Mouse (Mus musculus) limb, embryonic 10.5 days (tissue): ENCODE measurements around the gene Tmem203. TPM values are rescaled to one million over a fixed set of nuclear protein-coding genes. Genes with fewer than 3 reads are reported as not detected.
A peak's percentile ranks its signal among the peaks of the same experiment; 100 is the strongest.

ENCODE experiments used
- DNase-seq: peaks from one replicate; pipeline ENCODE4 v3.0.0-alpha.2; 2017; ENCODE audit warnings: low spot score
- H3K27ac ChIP-seq: fragments of 300-500 bp; sonication (generic); 2 replicates; pipeline ENCODE4 v1.5.1; 2016; ENCODE audit warnings: mild to moderate bottlenecking
- H3K27me3 ChIP-seq: fragments of 300-500 bp; sonication (generic); 2 replicates; pipeline ENCODE4 v1.6.1; 2016; ENCODE audit warnings: low read depth, mild to moderate bottlenecking; ENCODE audit not compliant: poor library complexity, severe bottlenecking
- H3K36me3 ChIP-seq: fragments of 300-500 bp; sonication (generic); 2 replicates; pipeline ENCODE4 v1.6.1; 2016; ENCODE audit warnings: mild to moderate bottlenecking, moderate library complexity
- H3K4me1 ChIP-seq: fragments of 300-500 bp; sonication (generic); 2 replicates; pipeline ENCODE4 v1.6.1; 2016
- H3K4me3 ChIP-seq: fragments of 300-500 bp; sonication (generic); 2 replicates; pipeline ENCODE4 v1.5.1; 2016; ENCODE audit warnings: mild to moderate bottlenecking, moderate library complexity
- H3K9me3 ChIP-seq: fragments of 300-500 bp; sonication (generic); replicated peaks from 2 replicates; pipeline ENCODE4 v1.6.1; 2016; ENCODE audit warnings: mild to moderate bottlenecking
- WGBS: fragments of 180-500 bp; shearing (Covaris S2); methylation state at CpG from one replicate; pipeline ENCODE4 v1.1.7; 2016; 5-methylcytosine and 5-hydroxymethylcytosine counted together
- polyA plus RNA-seq: library from polyadenylated mRNA; unstranded; fragments of >200 nt; fragmentation: Nextera tagmentation; extraction: Ambion mirVana; gene quantifications from 2 replicates; pipeline ENCODE4 v1.2.1, GENCODE M21; 2016

Tmem203 gene
- polyA plus RNA-seq = 14.5 and 18.4 TPM in 2 replicates

- H3K9me3 ChIP-seq = no peaks in the 10 kb centered on the region
- peak; percentile 99 for DNase-seq
- H3K4me1 ChIP-seq = peaks cover 18% of the 10 kb centered on the region
- peak within 1 kb of the TSS; percentile 92 for H3K27ac ChIP-seq
- peaks cover 26% of the 10 kb centered on the region for H3K36me3 ChIP-seq
- H3K4me3 ChIP-seq = peak within 1 kb of the TSS; percentile 79
- under 1% methylated on average over 39 of the region's 39 CpGs for WGBS
- H3K27me3 ChIP-seq = no peaks in the 10 kb centered on the region
These were observed at the start of gene Tmem203 for GRCm38 (mm10) chr2:25255284-25255779. Tmem203 (plus strand) TSS chr2:25255439.

- 89% methylated on average over 1 of the region's 1 CpGs for WGBS
- Histone ChIP-seq H3K36me3 (peaks cover 70% of the 10 kb centered on the region), H3K27ac (no peak overlapping the region), H3K27me3 (no peaks in the 10 kb centered on the region), H3K4me3 (no peak overlapping the region), H3K4me1 (peaks cover 18% of the 10 kb centered on the region), H3K9me3 (no peaks in the 10 kb centered on the region)
- DNase-seq = no peak
These were observed 47.6 kb upstream of the Tmem203 start for GRCm38 (mm10) chr2:25207593-25207992.

DNA sequence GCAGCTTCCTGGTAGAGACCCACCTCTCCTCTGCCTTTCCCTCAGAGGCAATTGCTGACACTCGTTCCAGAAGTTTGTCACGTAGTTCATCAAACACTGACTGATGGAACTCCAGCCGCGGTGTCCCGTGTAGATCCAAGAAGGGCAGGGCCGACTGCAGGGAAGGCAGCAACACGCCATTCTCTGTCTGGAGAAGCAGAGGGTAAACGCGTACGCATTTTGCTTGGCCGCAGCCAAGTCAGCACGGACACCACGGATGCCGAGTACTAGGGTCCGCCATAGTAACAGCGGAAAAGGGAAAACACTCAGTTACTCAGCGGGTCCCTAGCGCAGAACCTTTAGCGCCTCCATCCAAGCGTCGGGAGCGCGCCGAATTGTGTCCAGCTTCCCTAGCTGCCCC lies 44.6 kb upstream of the Tmem203 start:
- Histone ChIP-seq H3K27ac (peak overlapping the region; percentile 96), H3K4me1 (peaks cover 18% of the 10 kb centered on the region), H3K9me3 (no peaks in the 10 kb centered on the region), H3K36me3 (peaks cover 39% of the 10 kb centered on the region), H3K4me3 (peak overlapping the region; percentile 84), H3K27me3 (peaks cover 21% of the 10 kb centered on the region)
- no peak for DNase-seq
- under 1% methylated on average over 24 of the region's 24 CpGs for WGBS

DNA sequence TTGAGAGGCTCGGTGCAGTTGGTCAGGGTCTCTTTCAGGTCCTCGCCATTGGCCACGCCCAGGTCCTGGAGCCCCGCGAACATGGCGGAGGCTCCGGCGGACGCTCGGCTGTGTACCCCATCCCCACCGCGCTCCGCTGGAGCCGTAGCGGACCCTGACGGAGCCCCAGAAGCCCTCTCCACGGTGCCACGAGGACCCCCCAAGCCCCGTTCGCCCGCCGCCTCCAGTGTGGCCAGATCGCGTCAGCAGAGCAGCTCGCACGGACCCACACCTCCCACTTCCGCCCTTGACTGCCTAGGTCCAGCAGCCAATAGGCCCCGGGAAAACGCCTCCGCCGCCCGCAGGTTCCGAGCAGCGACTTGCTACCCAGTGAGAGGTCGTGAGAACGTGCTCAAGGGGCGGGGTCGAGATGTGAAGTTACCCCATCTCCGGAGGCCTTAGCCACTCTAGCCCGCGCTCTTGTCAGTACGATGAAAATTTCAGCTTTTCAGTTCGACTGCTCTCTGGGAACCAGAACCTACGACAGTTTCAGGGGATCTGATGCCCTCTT lies 44.0 kb upstream of the Tmem203 start, which contains the start of gene Nelfb:
TSS of gene Nelfb (minus strand) at position 369 of the 550 bp plus-strand sequence.
- peaks cover 18% of the 10 kb centered on the region for H3K4me1 ChIP-seq
- peaks cover 34% of the 10 kb centered on the region for H3K36me3 ChIP-seq
- peak; percentile 94 for DNase-seq
- WGBS = under 1% methylated on average over 44 of the region's 44 CpGs
- H3K27ac ChIP-seq = peak within 1 kb of the TSS; percentile 96
- no peaks in the 10 kb centered on the region for H3K9me3 ChIP-seq
- H3K27me3 ChIP-seq = peaks cover 22% of the 10 kb centered on the region
- H3K4me3 ChIP-seq = peak within 1 kb of the TSS; percentile 84

- WGBS = 63% methylated on average over 23 of the region's 23 CpGs
These were observed 41.9 kb upstream of the Tmem203 start for GRCm38 (mm10) chr2:25213266-25213865.

DNA sequence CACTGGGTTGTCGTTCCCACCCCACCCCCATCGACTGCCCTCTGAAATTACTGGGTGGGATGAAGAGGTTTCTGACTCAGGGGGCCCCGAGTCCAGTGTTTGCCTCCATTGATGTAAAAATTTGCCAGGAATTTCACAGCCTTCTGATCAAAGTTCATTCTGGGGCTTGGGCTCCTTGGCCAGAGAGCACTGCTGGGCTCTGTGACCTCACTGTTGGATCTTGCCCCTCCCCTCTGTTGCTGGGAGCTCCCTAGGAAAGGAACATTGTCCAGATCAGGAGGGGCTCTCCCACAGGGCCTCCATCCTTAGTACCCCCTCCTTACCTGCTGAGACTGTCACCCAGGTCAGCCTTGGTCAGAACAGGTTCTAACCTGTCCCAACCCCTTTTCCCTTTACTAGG lies 40.8 kb upstream of the Tmem203 start, which contains the start of gene Stpg3:
TSS of gene Stpg3 (minus strand) at position 194 of the 400 bp plus-strand sequence.
- peaks cover 3% of the 10 kb centered on the region; the same call in 1 of the 2 replicates for H3K36me3 ChIP-seq
- H3K4me3 ChIP-seq = no peak within 1 kb of the TSS
- H3K27me3 ChIP-seq = peaks cover 22% of the 10 kb centered on the region
- H3K9me3 ChIP-seq = no peaks in the 10 kb centered on the region
- DNase-seq = no peak
- peaks cover 18% of the 10 kb centered on the region for H3K4me1 ChIP-seq
- WGBS = 78% methylated on average over 3 of the region's 3 CpGs
- no peak within 1 kb of the TSS for H3K27ac ChIP-seq

More at GRCm38 (mm10) chr2:25213266-25213865, 41.9 kb upstream of the Tmem203 start:
- DNase-seq = no peak
- Histone ChIP-seq H3K27me3 (peaks cover 22% of the 10 kb centered on the region), H3K4me3 (no peak overlapping the region), H3K27ac (no peak overlapping the region), H3K4me1 (peaks cover 18% of the 10 kb centered on the region), H3K9me3 (no peaks in the 10 kb centered on the region), H3K36me3 (peaks cover 13% of the 10 kb centered on the region)

DNA sequence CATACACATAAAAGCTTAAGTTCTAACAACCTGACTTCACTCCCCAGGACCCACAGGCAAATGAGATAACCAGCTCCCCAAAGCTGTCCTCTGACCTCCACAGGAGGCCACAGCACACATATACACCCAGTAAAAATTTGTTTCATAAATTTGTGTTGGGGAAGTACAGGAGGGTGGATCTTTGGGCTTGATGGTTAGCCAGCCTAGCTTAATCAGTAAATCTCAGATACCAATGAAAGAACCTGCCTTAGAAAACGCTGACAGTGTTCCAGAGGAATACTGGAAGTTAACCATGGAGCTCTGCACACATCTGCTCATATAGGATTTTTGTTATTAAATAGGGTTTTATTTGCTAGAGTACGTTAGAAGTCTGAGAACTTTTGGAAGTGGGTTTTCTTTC lies 37.6 kb upstream of the Tmem203 start:
- H3K4me1 ChIP-seq = no peaks in the 10 kb centered on the region
- H3K36me3 ChIP-seq = peaks cover 14% of the 10 kb centered on the region
- no peak overlapping the region for H3K4me3 ChIP-seq
- H3K9me3 ChIP-seq = no peaks in the 10 kb centered on the region
- DNase-seq = no peak
- no peak overlapping the region for H3K27ac ChIP-seq
- 66% methylated on average over 2 of the region's 2 CpGs for WGBS
- H3K27me3 ChIP-seq = peaks cover 21% of the 10 kb centered on the region

DNA sequence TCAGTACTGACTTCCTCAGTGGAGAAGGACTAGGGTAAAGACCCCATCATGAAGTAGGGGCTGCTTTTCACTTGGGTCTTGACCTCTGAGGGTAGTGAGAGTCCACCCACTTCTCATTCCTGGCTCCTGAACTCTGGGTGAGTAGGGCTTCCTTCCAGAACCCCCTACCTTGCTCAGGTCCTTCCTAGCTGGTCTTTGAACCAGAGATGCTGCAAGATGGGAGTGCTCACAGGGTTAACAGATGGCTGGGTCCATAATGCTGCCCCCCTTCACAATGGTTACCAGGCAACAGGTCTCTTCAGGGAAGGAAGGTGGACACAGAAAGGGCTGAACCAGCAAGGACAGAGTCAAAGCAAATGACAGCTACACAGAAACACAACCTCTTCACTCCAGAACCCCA lies 36.8 kb upstream of the Tmem203 start, which contains the start of gene Fam166a:
TSS of gene Fam166a (plus strand) at position 301 of the 400 bp plus-strand sequence.
- H3K4me1 ChIP-seq = peaks cover 4% of the 10 kb centered on the region
- H3K27me3 ChIP-seq = peaks cover 13% of the 10 kb centered on the region
- H3K4me3 ChIP-seq = no peak within 1 kb of the TSS
- DNase-seq = no peak
- no peaks in the 10 kb centered on the region for H3K9me3 ChIP-seq
- no peak within 1 kb of the TSS for H3K27ac ChIP-seq
- H3K36me3 ChIP-seq = peaks cover 22% of the 10 kb centered on the region

DNA sequence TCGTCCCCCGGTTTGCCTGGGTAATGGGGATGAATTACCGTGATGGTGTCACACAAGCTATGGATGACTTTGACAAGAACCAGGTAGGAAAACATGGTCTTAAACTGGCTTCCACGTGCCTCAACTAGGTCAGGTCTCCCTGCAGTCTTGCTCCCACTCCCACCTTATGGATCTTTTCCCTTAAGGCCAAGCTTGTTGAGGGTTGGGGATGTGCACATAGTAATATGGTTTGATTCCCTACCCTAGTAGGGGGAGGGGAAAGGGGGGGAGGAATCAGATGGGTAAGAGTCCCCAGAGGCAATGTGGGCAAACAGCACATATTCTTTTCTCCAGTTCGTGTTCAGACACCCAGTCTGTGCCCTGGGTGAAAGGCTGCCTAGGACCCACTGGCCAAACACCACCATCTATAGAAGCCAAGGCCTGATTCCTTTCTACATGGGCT lies 33.9 kb upstream of the Tmem203 start:
- Histone ChIP-seq H3K36me3 (peaks cover 24% of the 10 kb centered on the region), H3K9me3 (no peaks in the 10 kb centered on the region), H3K27ac (no peak overlapping the region), H3K4me1 (peaks cover 17% of the 10 kb centered on the region), H3K4me3 (no peak overlapping the region), H3K27me3 (no peaks in the 10 kb centered on the region)
- DNase-seq = no peak
- WGBS = 66% methylated on average over 5 of the region's 5 CpGs

- no peaks in the 10 kb centered on the region for H3K9me3 ChIP-seq
- peak overlapping the region; percentile 75 for H3K4me3 ChIP-seq
- WGBS = 1% methylated on average over 53 of the region's 53 CpGs
- no peaks in the 10 kb centered on the region for H3K27me3 ChIP-seq
- peaks cover 31% of the 10 kb centered on the region for H3K4me1 ChIP-seq
- H3K36me3 ChIP-seq = peaks cover 24% of the 10 kb centered on the region
- no peak for DNase-seq
- H3K27ac ChIP-seq = peak overlapping the region; percentile 90
These were observed 31.4 kb upstream of the Tmem203 start for GRCm38 (mm10) chr2:25223681-25224491.

- Histone ChIP-seq H3K27ac (peak within 1 kb of the TSS; percentile 95), H3K4me3 (peak within 1 kb of the TSS; percentile 75)
- whole genome bisulfite sequencing = 0% methylated on average over 17 of the region's 17 CpGs
These were observed 30.8 kb upstream of the Tmem203 start, which contains the start of gene Tubb4b for GRCm38 (mm10) chr2:25224492-25224765. Tubb4b (minus strand) TSS chr2:25224702.

GRCm38 (mm10) chr2:25224766-25225752 lies 30.2 kb upstream of the Tmem203 start:
- Histone ChIP-seq H3K36me3 (peaks cover 24% of the 10 kb centered on the region), H3K27me3 (no peaks in the 10 kb centered on the region), H3K27ac (peak overlapping the region; percentile 95), H3K9me3 (no peaks in the 10 kb centered on the region), H3K4me1 (peaks cover 34% of the 10 kb centered on the region), H3K4me3 (peak overlapping the region; percentile 75)
- peak; percentile 94 for DNase-seq
- 2% methylated on average over 41 of the region's 41 CpGs for WGBS

More at GRCm38 (mm10) chr2:25224492-25224765, 30.8 kb upstream of the Tmem203 start, which contains the start of gene Tubb4b:
- Histone ChIP-seq H3K9me3 (no peaks in the 10 kb centered on the region), H3K27me3 (no peaks in the 10 kb centered on the region), H3K36me3 (peaks cover 24% of the 10 kb centered on the region), H3K4me1 (peaks cover 34% of the 10 kb centered on the region)
- no peak for DNase-seq
